Mouse (Mus musculus): ENCODE measurements at regions not wholly inside any gene's neighbourhood (a gene's known extent, or its start where the extent isn't known, plus 50 kb on each side); places are given as distances from the start of the nearest gene placed in this dataset.

DNA sequence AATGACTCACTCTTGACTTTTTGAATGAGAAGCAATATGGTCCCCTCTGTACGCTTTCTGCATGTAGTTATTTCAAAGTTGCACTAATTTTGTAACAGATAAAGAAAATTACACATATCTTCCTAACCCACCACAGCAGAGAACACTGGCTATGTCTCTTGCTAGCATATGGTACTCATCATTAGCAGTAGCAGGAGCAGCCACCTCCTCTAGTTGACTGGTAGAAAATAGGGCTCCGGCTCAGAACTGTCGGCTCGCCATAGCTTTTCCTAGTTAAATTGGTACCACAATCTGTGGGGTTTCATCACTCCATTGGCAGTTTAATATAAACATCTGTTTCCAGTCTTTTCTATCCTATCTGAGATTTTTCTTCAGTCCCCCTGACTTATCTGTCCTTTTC, 254.1 kb upstream of the Zeb2 start:
- no peak for TF ChIP-seq RAD21 (IDR thresholded peaks at IDR 0.05; ENCODE audit: low read depth, low read length)
- no peak for TF ChIP-seq EP300 (IDR thresholded peaks at IDR 0.05; ENCODE audit: low read depth in 1 of 2, low read length in 2 of 2)
- no peak for TF ChIP-seq CTCF (IDR thresholded peaks at IDR 0.05 in 2 of 3, conservative IDR thresholded peaks at IDR 0.05 in 1 of 3; ENCODE audit: control insufficient read depth in 1 of 3, insufficient read depth in 1 of 3, low read depth in 2 of 3, low read length in 3 of 3, poor library complexity in 1 of 3, severe bottlenecking in 1 of 3)
- no peak for TF ChIP-seq BHLHE40 (IDR thresholded peaks at IDR 0.05; ENCODE audit: borderline replicate concordance, low read depth, low read length)
- no peak for TF ChIP-seq POLR2A (IDR thresholded peaks at IDR 0.05; ENCODE audit: control insufficient read depth in 1 of 2, insufficient read depth in 1 of 2, low read depth in 1 of 2, low read length in 2 of 2, poor library complexity in 1 of 2)
- no peak for TF ChIP-seq E2F4 (IDR thresholded peaks at IDR 0.05; ENCODE audit: borderline replicate concordance, low read depth, low read length)
- no peak for TF ChIP-seq CHD1 (IDR thresholded peaks at IDR 0.05; ENCODE audit: low read depth, low read length)
- no peak for TF ChIP-seq USF2 (IDR thresholded peaks at IDR 0.05; ENCODE audit: borderline replicate concordance in 1 of 2, insufficient read depth in 1 of 2, low read depth in 1 of 2, low read length in 2 of 2)
- no peak for TF ChIP-seq GATA1 (IDR thresholded peaks at IDR 0.05; ENCODE audit: low read depth, low read length)
- no peak for TF ChIP-seq TAL1 (IDR thresholded peaks at IDR 0.05; ENCODE audit: low read length)
- no peak for TF ChIP-seq POLR2AphosphoS2 (IDR thresholded peaks at IDR 0.05; ENCODE audit: low read length)
- no peak for TF ChIP-seq MAX (IDR thresholded peaks at IDR 0.05; ENCODE audit: low read length)
- TF ChIP-seq ZKSCAN1 (IDR thresholded peaks at IDR 0.05; ENCODE audit: low read depth, low read length), result no peak
- TF ChIP-seq NELFE (IDR thresholded peaks at IDR 0.05; ENCODE audit: low read depth, low read length), result no peak
